Mouse (Mus musculus) adrenal gland, postnatal 14 days (tissue): Measurements from ENCODE around the gene Hepacam. TPM values are rescaled to one million over a fixed set of nuclear protein-coding genes. Genes with fewer than 3 reads are reported as not detected.
A peak's percentile ranks its signal among the peaks of the same experiment; 100 is the strongest.

Experiments
- DNase-seq: peaks from one replicate; pipeline ENCODE4 v3.0.0; 2021; ENCODE audit warnings: mixed read lengths
- total RNA-seq: library from RNA; stranded (reverse); gene quantifications from 2 replicates; pipeline ENCODE4 v1.2.3, GENCODE M21; 2021

Gene Hepacam
- total RNA-seq, 1 experiment from 2014 or later = 0.26 TPM

- DNase-seq = peak; percentile 72
Measured at GRCm38 (mm10) chr9:37384284-37385182, 17.4 kb downstream of the Hepacam start.

DNA sequence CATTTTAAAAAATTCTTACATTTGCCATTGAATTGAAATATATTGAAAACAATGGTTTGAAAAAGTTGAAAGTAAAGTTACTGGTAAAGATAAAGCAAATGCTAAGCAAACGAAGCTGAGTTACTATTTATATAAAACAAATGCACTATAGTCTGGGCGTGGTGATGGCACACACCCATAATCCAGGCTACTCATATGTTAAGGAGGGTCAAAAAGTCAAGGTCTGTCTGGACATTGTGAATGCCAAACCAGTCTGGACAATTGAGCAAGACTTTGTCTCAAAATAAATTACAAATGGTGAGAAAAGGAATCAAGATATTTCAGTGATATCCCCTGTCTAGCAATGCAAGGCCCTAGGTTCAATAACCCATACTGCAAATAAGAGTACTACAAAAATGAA lies 23.7 kb downstream of the Hepacam start:
- DNase-seq = no peak

DNA sequence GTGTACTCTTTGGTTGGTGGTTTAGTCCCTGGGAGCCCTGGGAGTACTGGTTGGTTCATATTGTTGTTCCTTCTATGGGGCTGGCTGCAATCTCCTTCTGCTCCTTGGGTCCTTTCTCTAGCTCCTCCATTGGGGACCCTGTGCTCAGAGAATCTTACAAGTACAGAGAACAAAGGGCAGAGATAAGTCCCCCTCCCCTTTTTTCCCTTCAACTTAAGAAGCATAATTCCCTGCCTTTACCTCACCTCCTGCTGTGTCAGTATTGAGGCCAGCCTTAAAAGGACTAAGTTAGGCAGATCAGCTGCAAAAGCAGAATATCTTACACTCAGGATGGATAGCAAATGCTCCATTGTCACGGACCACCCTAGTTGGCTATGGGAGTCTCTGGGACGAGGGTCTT lies 24.9 kb downstream of the Hepacam start:
- DNase-seq = no peak

DNA sequence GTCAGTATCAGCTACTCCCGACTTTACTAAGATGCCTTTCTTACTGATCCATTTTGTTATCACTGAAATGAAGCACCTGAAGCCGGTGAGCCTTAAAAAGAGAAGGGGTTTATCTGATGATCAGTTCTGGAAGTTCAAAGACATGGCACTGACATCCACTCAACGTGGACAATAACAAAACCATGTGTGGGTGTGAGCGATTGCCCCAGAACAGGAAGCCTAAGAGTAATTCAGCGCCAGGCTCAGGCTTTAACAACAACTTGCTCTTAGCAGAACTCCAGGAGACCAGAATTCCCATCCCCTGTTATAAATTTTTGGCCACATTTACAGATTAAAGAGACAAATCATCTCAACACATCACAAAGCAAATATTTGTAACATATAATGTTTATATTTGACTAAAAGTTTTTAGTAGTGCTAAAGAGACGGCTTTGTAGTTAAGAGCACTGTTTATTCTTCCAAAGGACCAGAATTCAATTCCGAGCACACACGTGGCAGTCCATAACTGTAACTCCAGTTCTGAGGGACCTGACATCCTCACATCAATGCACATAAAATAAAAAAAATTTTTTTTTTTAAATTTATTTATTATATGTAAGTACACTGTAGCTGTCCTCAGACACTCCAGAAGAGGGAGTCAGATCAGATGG lies 26.5 kb downstream of the Hepacam start:
- no peak for DNase-seq

GRCm38 (mm10) chr9:37400585-37400984 lies 33.4 kb downstream of the Hepacam start:
- peak; percentile 52 for DNase-seq

DNA sequence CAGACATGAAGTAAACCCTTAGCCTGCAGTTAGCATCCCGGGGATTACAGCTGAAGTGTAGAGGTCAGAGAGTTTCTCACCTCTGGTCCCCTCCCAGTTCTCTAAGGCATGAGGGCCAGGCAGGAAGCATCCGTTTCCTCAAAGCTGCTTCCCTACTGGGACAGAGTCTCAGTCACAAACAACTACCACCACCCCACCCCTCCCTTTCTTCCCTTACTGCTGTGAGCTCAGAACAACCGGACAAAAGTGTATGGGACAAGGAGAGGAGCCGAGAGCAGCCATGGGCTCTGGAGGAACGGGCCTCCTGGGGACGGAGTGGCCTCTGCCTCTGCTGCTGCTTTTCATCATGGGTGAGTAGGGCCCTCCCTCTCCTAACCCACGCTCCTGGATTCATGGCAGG lies 34.7 kb downstream of the Hepacam start, which contains the start of gene Robo4:
TSS of gene Robo4 (plus strand) at position 96 of the 400 bp plus-strand sequence.
- DNase-seq = peak; percentile 47

- no peak for DNase-seq
Measured at GRCm38 (mm10) chr9:37402501-37402900, 35.4 kb downstream of the Hepacam start.

DNA sequence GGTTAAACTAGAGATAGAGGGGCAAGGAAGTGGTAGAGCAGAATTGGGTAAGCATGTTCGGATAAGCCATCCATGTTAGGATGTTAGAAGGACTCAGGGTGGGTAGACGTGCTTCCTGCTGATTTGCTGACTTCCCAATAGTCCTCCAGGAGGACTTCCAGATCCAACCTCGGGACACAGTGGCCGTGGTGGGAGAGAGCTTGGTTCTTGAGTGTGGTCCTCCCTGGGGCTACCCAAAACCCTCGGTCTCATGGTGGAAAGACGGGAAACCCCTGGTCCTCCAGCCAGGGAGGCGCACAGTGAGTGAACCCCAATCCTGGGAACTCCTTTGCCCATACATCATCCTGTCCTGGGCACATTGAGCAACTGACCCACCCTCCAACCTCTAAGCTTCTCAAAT lies 35.9 kb downstream of the Hepacam start:
- DNase-seq = no peak

GRCm38 (mm10) chr9:37406372-37406771 lies 39.2 kb downstream of the Hepacam start:
- peak; percentile 55 for DNase-seq

DNA sequence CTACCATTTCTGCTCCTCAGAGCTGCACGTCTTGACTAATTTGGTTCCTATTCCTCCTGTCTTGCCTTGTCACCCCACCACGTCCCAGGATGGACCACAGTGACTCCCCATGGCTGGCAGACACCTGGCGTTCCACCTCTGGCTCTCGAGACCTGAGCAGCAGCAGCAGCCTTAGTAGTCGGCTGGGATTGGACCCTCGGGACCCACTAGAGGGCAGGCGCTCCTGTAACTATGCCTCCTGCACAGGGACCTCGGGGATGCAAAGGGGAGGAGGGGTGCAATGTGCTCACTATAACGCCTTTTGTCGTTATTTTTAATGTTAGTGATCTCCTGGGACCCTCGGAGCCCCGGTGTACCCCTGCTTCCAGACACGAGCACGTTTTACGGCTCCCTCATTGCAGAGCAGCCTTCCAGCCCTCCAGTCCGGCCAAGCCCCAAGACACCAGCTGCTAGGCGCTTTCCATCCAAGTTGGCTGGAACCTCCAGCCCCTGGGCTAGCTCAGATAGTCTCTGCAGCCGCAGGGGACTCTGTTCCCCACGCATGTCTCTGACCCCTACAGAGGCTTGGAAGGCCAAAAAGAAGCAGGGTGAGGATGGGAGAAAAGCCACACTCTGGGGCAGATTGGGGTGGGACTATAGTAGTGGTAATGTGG lies 40.8 kb downstream of the Hepacam start:
- DNase-seq = no peak

- no peak for DNase-seq
Measured at GRCm38 (mm10) chr9:37409698-37410445, 42.7 kb downstream of the Hepacam start.

GRCm38 (mm10) chr9:37412989-37413388 lies 45.8 kb downstream of the Hepacam start:
- DNase-seq = no peak

GRCm38 (mm10) chr9:37414666-37415065 lies 47.5 kb downstream of the Hepacam start:
- no peak for DNase-seq

DNA sequence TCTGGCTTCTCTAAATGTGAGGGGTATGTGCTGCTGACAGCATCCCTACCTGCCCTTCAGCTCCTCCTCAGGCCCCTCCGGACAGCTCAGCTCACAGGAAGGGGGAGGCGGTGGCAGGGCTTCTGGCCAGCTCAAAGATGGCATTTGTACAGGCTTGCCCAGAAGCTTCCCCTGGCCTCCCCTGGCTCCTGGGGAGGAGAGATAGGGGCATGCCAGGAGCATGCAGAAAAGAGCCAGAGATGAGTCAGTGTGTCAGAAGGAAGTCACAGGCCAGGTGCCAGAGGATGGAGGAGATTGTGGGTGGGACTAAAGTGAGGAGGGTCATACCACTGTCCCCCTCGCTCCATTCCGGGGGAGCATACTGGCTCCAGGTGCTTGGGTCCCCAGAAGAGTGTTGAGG lies 51.6 kb downstream of the Hepacam start:
- no peak for DNase-seq

GRCm38 (mm10) chr9:37420676-37421075 lies 53.5 kb downstream of the Hepacam start:
- DNase-seq = peak; percentile 94

- DNase-seq = peak; percentile 56
Measured at GRCm38 (mm10) chr9:37421239-37421638, 54.1 kb downstream of the Hepacam start.

DNA sequence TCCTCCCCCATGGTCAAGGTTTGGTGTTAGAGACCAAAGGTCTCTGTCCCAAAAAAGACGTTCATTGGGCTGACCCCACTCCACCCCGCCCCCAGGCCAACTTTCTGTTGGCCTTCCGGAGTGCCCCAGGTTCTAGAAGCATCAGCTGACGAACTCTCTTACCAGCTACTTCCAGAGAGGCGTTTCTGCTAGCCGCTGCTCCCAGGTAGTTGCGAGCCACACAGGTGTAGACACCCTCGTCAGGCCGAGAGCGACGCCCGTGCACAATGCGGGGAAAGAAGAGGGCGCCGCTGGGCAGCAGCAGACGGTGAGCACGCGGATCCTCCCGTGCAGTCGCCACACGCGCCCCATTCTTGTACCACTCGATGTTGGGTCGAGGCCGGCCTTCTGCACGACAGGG lies 62.2 kb downstream of the Hepacam start:
- DNase-seq = no peak

- DNase-seq = peak; percentile 89
Measured at GRCm38 (mm10) chr9:37430582-37430981, 63.4 kb downstream of the Hepacam start.

GRCm38 (mm10) chr9:37432026-37432666 lies 65.0 kb downstream of the Hepacam start:
- DNase-seq = peak; percentile 76

GRCm38 (mm10) chr9:37432720-37433421 lies 65.7 kb downstream of the Hepacam start, which contains the start of gene Robo3:
TSS of gene Robo3 (minus strand) at chr9:37433246.
- no peak for DNase-seq
